Mouse (Mus musculus) mature B cell (primary cell): ENCODE results near the gene Acsbg2.

Experiments
- in situ Hi-C: fragments of 300-500 bp; cut with MboI; formaldehyde crosslinking; loops from 2 replicates; pipeline ENCODE4 v1.14.3; 2019

Acsbg2 gene

DNA sequence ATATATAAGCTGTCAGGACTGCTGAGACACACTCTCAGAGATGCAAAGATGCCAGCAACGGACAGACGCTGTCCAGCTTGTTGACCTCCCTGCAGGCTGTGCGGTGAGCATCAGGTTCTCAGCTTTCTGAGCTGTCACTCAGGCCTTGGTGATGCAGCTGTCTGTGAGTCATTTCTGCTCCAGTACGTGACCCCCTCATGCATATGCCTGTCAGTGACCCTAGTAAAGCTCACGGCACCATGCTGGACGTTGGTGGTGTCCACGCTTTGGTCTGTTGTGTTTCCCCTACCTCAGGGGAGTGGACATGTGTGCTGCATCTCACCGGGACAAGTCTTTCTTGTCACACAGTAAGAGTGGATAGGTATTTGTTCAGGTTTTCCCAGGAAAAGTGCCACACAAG lies 2.5 kb downstream of the Acsbg2 start:
- in situ Hi-C loops, result no loop called here

DNA sequence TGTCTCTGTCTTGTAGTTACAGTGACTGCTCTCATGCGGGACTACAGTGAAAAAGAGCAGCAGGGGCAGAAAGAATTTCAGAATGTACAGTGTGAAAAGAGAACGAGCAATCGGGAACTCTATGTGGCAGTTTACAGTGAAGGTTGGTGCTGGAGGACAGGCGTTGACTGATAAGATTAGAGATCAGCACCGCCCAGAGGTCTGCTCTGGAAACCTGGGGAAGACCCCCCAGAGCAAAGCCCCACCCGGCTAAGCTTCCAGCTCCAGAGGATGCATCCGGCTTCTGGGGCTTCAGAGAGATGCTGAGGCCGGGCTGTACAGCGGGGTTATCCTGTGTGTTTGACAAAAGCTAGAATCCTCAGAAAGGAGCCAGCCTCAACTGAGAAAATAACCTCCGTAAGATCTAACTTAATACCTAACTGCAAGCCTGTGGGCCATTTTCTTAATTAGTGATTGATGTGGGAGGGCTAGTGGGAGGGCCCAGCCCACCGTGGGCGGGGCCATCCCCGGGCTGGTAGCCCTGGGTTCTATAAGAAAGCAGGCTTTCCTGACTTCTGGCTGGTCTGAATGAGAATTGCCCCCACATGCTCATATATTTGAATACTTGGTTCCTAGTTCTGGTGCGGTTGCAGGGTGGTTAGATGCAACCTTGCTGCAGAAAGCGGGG lies 3.8 kb downstream of the Acsbg2 start:
- in situ Hi-C loops, result no loop called here

GRCm38 (mm10) chr17:56869481-56869977 lies 4.7 kb downstream of the Acsbg2 start:
- in situ Hi-C loops, result no loop called here

GRCm38 (mm10) chr17:56866071-56866470 lies 8.2 kb downstream of the Acsbg2 start:
- in situ Hi-C loops, result no loop called here

GRCm38 (mm10) chr17:56861197-56861596 lies 13.1 kb downstream of the Acsbg2 start:
- in situ Hi-C loops, result no loop called here

GRCm38 (mm10) chr17:56858922-56859321 lies 15.3 kb downstream of the Acsbg2 start:
- in situ Hi-C loops, result no loop called here

GRCm38 (mm10) chr17:56858216-56858615 lies 16.0 kb downstream of the Acsbg2 start:
- in situ Hi-C loops, result no loop called here

GRCm38 (mm10) chr17:56855421-56855820 lies 18.8 kb downstream of the Acsbg2 start:
- in situ Hi-C loops, result no loop called here

- in situ Hi-C loops, result no loop called here
Observed at GRCm38 (mm10) chr17:56851167-56851566, 23.1 kb downstream of the Acsbg2 start.

- in situ Hi-C loops, result no loop called here
Observed at GRCm38 (mm10) chr17:56849710-56850109, 24.5 kb downstream of the Acsbg2 start.

GRCm38 (mm10) chr17:56848785-56849184 lies 25.5 kb downstream of the Acsbg2 start:
- in situ Hi-C loops, result no loop called here

DNA sequence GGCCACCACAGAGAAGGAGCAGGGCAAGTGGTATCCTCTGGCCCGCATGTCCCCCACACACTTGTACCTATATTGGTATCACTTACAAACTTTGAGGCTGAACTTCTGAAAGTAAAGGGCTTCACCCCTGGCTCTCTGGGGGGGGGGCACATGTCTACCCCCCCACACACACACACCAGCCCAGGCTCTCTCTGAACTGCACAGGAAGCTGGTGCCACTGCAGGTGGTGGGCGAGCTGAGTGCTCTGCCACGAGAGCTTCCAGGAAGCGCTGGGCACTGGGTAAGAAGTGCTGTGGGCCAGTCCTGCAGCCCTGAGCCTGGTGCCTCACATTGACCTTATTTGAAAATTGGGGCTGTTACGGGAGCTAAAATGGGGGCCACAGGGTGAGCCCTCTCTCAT lies 30.6 kb downstream of the Acsbg2 start:
- in situ Hi-C loops, result no loop called here

GRCm38 (mm10) chr17:56842173-56842572 lies 32.1 kb downstream of the Acsbg2 start:
- in situ Hi-C loops, result no loop called here

DNA sequence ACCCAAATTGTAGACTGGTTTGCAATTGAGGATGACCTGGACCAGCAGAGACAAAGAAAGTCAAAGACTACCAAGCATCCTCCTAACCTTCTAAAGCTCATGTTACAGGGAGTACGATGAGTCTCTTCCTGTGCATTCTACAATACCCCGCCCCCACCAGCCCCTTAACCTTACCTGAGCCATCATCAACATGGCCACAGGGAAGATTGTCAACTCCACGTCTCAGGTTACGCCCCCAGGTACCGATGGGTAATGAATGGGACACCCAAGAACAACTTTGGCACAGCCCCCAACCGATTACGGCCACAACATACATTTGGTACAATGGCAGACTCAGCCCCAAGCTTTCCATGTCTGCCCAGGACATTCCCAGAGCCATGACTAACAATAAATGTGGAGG lies 33.7 kb downstream of the Acsbg2 start:
- in situ Hi-C loops, result no loop called here

- in situ Hi-C loops, result no loop called here
Observed at GRCm38 (mm10) chr17:56836336-56836735, 37.9 kb downstream of the Acsbg2 start.

DNA sequence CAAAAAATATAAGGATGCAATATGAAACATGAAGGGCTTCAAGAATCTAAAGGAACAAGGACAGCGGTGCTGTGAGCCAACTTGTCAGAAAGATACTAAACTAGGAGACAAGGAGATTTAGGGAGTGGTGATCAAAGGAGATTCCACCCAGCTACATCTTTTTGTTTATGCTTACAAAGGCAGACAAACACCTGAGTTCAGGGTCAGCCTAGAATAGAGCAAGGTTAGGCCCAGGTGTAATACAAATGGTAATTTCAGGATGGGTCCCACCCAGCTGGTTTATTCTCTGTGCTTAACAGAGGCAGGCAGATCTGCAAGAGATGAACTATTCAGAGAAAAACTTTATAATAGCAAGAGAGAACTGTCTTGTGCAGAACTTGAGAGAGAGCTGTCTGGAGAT lies 40.9 kb downstream of the Acsbg2 start:
- in situ Hi-C loops, result no loop called here

DNA sequence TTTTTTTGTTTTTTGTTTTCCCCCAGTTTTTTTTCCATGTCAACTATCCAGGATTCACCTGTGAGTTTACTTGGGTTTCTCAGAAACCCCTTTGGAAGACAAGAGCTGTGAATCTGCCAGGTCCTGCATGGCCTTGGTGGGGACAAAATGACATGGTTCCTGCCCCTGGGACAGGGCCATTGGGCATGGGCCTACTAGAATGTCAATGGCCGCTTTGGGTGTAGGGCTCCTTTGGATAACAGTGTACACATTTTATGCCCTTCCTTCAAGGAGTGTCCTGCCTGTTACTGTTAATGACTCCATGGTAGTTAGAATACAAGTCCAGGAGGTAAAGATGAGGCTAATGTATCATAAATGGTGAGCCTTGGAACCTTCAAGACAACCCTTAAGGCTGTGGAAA lies 41.3 kb downstream of the Acsbg2 start:
- in situ Hi-C loops, result no loop called here

- in situ Hi-C loops, result no loop called here
Observed at GRCm38 (mm10) chr17:56831111-56831816, 43.0 kb downstream of the Acsbg2 start.

DNA sequence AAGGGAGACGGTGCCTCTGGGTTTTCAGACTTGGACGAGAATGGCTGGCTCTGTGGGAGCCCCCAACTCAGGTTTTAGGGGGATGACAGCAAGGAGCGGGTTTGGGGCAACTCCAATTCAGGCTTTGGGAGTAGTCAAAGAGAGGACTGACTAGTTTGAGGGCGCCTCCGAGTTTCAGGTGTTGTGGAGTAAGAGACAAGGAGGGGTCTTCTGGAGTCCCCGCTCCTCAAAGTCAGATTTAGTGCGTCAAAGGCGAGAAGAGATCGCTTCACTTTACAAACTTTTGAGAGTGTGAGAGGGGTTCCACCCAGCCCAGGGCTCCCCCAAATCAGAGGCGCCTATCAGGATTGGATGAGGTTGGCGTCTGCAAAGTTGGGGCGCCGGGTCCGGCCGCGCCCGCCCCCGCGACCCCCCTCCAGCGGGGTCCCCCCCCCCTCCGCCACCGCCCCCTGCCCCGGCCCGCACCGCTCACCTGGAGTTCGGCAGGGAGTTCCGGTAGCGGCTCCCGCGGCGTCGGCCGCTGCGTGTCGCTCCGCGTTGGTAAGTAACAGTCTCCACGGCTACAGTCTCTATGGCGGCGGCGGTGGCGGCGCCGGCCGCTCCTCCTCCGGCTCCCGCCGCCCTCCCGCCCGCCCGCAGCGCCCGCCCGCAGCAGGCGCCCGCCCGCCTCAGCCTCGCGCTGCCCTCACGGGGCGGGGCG lies 43.7 kb downstream of the Acsbg2 start, which contains the start of gene Rfx2:
TSS of gene Rfx2 (minus strand) at position 603 of the 700 bp plus-strand sequence.
- in situ Hi-C loops, result no loop called here

- in situ Hi-C loops, result no loop called here
Observed at GRCm38 (mm10) chr17:56829795-56830194, 44.5 kb downstream of the Acsbg2 start.

DNA sequence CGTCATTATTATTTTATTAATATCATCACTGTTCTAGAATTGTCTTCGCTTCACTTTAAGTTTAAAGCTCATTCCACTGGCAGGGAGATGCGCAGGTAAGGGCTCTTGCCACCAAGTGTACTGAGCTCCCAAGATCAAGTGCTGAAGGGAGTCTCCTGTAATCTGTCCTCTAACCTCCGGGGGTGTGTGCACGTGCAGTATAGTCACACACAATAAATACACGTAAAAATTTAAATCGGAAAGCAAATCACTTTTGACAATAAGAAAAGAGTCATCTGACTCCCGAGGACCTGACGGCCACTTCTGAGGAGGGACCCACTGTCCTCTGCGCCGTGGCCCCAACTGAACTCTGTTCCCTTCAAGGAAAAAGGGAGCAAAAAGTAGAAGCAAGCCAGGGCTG lies 45.1 kb downstream of the Acsbg2 start:
- in situ Hi-C loops, result no loop called here

GRCm38 (mm10) chr17:56826718-56827117 lies 47.5 kb downstream of the Acsbg2 start:
- in situ Hi-C loops, result no loop called here

GRCm38 (mm10) chr17:56823352-56823751 lies 50.9 kb downstream of the Acsbg2 start:
- in situ Hi-C loops, result no loop called here
